Mouse (Mus musculus) CD4-positive, CD25-positive, alpha-beta regulatory T cell, adult 2 months (primary cell): Measurements from ENCODE around the gene Rpusd1.
A peak's percentile ranks its signal among the peaks of the same experiment; 100 is the strongest.
"Not testable (repeated sequence)": the region's sequence is repeated elsewhere in the genome, so short reads cannot be mapped to it uniquely, and the experiment has no call there.

Experiments
- DNase-seq: peaks from one replicate; pipeline ENCODE4 v3.0.0-alpha.2; 2012; ENCODE audit warnings: low read depth, low spot score

Gene Rpusd1

DNA sequence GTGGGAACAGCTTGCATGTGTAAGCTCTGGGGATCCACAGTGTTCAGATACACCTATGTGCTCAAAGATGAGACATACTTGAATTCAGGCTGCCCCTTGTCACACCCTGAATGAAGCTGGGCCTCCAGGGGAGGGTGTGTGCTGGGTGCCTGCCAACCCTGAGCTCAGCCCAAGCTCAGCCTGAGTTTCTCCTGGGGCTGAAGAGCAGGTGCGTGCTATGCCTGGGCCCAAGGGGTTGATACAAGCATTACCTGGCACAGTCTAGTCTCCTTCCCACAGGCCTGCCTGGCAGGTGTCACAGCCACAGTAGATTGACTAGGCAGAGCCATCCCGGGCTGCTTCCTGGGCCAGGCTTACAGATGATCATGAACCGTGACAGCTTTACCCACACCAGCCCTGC lies 8.3 kb downstream of the Rpusd1 start, which contains the start of gene Mslnl:
Mslnl (plus strand) TSS at position 298 of the 400 bp plus-strand sequence.
- no peak for DNase-seq

DNA sequence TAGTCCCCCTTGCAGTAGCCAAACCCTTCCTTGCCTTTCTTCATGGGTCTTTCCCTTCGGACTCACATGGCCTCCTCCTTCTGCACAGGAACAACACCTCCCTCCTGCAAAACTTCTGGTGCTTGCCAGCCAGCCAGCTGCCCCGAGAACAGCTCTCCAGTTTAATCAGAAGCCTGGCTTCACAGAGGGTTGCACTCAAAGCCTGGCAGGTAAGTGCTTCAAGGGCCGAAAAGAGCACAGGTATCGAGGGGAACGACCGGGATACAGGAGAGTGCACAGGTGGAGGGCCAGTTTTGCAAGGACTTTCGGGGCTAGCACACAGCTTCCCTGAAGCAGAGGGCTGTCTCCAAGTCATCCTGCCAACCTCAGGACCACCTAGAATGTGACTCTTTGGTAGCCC lies 11.4 kb downstream of the Rpusd1 start:
- DNase-seq: no peak

DNA sequence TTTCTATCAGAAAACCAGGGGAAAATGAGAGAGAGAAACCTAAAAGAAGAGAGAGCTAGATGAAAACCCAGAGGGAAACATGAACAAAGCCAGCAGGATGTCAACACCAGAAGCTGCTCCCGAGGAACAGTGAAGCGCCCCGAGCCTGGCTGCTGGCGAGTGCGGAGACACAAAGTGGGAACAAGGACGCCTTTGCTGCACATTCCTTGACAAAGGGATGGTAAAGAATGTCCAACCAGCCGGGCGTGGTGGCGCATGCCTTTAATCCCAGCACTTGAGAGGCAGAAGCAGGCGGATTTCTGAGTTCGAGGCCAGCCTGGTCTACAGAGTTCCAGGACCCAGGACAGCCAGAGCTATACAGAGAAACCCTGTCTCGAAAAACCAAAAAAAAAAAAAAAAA lies 14.0 kb downstream of the Rpusd1 start:
- DNase-seq: not testable (repeated sequence)

DNA sequence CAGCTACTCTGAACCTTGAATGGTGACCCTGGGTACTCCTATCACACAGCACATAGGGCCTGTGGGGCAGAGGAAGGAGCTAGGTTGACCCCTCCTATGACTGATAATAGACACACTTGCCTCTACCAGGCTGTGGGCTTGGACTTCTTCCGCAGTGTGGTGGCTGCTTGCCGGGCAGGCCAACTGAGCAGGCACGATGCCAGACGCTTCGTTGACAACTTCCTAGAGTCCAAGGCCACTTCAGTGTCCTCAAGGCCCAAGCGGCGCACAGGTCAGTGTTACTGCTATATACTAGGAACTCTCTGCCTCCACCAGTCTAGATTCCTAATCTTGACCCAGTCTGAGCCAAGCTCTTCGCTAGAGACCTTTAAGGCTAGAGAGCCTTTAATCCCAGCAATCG lies 16.4 kb downstream of the Rpusd1 start:
- DNase-seq: no peak

DNA sequence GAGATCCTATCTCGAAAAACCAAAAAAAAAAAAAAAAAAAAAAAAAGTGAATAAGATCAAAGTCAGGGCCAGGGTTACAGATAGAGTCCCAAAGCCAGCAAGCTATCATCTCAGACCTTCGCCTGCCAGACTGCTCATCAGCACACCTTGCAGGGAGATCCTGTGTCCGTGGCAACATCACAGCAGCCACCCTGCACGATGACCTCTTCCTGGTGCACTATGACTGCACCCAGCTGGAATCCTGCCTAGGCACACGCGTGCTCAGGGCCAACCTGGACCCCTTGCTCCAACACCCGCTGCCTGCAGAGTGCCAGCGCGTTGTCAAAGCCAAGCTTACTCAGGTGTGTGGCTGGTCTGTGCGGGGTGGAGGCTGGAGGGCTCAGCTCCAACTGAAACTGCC lies 16.8 kb downstream of the Rpusd1 start:
- DNase-seq: no peak

DNA sequence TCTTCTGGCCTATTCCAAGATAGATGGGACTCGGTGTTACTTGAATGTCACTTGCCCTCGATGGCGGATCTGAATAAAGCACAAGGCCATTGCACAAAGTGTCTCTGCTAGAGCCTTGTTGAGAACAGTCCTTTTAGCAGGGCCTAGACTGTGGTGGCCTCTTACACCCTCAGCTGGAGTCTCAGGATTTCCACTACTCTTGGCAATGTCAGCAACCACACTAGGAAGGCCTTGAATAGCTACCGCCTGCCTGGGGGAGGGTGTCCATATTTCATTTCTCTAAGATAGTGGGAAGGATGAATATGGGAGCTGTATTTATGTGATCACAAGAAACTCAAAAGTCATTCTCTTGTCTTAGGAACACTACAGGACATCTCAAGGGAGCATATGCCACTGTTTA lies 20.8 kb downstream of the Rpusd1 start:
- DNase-seq: no peak

DNA sequence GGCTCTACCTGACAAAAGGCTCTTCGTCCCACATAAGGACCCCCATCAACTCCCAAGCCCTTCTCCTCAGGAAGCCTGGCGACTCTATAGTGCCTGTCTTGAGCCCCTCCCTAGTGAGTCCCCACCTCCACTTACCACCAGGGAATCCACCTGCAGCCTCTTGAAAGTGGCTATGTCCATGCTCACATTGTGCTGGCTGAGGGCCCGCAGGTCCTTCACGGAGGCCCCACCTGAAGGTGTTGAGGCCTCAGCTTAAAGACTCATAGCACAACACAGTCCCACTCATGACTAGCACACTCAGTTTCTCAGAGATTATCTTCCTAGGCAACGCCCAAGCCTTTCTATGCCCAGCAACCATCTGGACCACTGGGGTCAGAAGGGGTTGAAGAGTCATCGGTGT lies 21.8 kb downstream of the Rpusd1 start:
- no peak for DNase-seq

DNA sequence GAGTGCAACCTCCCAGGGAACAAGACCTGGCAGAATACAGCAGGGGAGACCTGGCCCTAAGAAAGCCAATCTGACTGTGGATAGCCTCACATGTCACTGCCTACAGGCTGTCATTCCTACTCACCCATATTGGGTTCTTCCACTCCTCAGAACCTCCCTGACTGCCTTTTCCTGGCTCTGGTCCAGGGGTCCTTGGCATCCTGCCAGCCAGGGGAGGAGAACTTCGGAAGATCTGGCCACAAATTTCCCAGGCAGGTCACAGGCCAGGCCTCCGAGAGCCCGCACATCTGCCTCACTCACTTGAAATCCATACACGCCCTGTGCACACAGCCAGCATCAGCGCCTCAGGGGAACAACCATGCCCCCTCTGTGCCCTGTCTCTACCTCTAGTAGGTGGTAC lies 24.0 kb downstream of the Rpusd1 start:
- DNase-seq: no peak

DNA sequence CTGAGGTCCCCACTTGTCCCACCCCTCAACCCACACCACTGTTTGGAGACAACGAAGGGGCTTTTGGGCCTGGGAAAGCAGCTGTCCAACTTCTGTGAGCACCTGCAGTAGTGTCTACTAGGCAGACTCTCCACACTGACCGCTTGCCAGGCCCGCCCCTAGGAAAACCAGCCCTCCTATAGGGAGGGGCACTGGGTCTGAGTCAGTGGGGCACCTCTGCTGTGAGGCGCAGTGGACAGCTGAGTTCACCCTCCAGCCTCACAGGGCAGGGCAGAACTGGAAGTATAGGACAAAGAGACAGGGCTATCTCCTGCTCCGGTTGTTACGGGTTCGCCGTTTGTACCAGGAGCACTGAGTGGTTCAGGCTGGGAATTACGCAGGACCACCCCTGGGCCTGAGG lies 26.8 kb downstream of the Rpusd1 start, which contains the start of gene Msln:
Msln (minus strand) TSS at position 138 of the 400 bp plus-strand sequence.
- no peak for DNase-seq

DNA sequence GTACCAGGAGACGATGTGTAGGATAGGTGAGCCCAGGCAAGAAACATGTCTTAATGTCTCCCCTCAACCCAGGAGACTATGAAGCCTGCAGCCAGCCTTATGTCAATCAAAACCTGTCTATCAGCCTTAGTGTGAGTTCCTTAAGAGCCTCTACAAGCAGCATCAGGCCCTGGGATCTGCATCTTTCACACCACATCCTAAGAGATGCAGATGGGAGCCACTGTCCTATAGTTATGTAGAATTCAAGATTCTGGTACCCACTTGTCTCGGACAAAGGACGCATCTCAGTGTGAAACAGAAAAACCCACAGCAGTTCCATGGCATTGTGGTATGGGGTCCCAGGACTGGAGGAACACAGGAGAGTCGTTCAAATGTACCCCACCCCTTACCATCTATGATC lies 27.6 kb downstream of the Rpusd1 start:
- no peak for DNase-seq

DNA sequence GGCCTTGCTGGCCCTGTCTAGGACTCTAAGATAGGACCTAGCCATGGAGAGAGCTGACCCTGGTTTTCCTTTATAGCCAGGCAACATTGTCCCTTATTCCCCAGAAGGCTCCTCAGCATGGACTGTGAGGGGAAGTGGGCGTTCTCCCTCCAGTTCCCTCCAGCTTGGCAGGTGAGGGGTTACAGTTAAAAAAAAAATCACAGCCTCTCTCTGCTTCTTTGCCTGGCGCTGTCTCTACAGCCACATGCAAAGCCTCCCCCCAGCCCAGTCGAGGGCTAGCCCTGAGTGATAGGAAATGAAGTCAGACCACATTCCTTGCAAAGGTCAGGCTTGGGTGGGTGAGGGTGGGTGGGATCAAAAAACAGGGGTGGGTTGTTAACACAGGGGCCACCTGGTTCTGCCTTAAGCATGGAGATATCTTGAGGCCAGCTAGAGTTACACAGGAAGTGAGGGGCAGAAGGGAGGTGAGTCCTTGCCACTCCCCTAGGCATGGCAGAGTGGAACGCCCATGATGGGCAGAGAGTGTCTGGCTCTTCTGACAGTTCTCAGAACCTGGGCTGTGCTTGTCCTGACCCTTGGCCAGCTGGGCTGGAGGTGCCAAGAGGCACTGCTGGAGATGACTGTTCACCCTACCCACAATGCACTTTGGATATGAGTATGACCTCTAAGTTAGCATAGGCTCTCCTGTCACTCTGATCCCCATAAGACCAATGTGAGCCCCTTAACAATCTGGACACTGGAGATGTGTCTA lies 28.3 kb downstream of the Rpusd1 start:
- no peak for DNase-seq

DNA sequence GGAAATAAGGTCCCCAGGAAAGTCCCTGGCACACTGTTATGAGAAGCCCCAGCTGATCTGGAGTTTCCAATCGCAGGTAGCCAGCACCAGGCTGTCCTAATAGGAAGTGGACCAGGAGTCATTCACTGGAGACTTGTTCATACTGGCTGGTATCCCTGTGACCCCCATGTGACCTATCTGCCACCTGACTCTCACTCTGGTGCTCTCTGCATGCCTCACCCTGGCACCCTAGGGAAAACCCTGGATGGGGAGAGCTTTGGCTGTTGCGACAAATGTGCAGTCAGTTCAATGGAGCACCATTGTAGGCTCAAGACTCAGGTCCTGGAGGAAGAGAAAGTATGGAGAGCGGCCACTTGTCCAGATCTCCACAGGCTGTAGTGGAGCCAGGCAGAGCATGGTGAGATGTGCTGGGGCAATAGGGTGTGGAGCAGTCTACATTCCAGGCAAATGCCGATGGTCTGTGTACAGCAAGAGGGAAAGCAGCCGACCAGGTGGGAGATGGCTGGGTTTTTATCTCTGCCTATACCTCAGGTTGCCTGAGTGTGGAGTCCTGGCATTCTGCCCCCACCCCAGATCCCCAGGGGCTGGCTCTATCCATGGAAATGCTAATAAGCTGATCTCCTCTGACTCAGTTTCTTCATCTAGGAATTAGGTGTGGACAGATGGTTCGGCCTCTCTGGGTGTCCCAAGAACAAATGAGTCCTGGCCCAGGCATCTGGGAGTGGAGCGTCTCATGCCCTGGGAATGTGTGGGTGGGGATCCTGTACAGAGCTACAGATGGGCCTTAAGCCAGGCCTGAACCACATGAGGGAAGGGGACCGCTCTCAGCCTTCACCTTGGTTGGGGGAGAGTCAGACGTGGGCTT lies 29.1 kb downstream of the Rpusd1 start:
- no peak for DNase-seq

DNA sequence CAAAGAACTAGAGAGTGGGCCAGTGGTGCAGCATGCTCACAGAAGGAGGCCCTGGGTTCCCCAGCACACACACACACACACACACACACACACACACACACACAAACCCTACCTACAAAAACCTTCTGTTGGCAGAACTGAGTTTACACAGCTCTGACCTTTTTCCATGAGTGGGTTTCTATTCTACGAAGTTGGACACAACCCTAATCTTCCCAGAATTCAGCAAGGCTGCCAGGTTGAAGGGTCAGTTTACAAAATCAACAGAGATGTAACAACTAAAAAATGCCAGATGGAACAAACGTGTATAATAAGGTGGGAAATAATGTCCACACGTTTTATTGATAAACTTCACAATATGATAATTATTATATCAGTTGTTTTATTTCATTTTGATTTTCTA lies 30.2 kb downstream of the Rpusd1 start:
- DNase-seq: no peak

DNA sequence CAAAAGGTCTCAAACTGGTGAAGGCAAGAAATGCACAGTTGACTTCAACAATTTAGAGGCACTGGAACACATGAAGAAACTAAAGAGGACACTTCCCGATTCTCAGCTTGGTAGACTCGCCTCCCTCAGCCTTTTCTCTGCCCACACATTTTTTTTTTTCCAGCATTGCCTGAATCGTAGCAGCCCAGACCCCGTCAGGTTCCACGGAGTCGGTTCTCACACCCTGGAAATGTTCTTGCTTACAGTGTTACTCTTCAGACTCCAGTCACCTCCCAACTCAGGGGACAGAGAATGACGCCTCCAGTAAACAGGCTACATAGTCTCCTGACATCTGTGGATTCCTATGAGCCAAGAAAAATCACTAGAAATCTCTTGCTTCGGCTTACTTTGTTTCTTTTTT lies 32.7 kb downstream of the Rpusd1 start:
- no peak for DNase-seq

DNA sequence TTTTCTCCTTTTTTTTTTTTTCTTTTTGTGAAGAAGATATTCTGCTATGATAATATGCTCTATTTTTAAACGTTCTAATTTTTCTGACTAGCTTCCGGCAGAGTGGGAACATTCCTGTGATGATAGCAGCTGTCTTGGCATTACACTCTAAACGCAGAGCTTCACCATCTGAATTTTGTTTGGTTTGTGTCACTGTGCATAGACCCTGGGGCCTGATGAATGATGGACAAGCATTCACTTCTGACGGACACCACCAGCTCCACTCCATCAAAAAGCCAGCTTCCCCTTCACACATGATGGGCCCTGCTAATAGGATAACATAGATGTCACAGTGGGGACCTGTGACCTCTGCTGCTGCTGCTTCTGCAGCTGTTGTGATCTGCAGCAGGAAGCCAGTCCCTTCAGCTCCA lies 34.1 kb downstream of the Rpusd1 start:
- DNase-seq: no peak

DNA sequence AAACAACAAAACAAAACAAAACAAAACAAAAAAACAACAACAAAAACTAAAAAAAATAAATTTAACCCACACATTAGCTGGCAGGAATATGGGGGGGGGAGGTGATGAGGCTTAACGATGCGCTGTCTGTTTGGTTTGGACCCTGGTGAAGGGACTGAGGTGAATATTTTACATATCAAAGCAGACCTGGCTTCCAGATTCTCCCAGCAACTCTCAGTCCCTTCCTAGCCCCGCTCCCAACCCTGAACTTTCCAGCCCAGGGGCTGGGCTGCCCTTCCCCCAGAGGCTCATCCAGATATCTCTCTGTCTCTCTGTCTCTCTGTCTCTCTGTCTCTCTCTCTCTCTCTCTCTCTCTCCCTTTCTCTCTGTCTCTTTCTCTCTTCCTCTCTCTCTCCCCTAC lies 35.1 kb downstream of the Rpusd1 start:
- no peak for DNase-seq

DNA sequence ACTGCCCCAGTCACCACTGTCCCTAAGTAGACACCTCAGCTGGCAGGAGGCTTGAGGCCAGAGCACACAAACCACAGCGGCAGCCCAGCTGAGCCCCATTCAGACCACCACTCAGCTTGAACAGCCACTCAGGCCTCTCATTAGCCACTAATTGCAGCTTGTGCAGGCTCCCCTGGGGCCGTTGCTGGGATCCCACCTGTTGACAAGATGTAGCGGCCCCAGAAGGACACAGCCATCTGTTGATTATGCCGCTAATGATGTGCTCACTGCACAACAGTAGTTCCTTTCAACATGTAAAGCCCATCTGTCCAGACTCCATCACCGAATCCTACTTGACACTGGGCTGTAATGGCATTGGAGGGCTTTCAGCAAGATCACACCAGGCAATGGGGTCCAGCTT lies 38.4 kb downstream of the Rpusd1 start:
- no peak for DNase-seq

DNA sequence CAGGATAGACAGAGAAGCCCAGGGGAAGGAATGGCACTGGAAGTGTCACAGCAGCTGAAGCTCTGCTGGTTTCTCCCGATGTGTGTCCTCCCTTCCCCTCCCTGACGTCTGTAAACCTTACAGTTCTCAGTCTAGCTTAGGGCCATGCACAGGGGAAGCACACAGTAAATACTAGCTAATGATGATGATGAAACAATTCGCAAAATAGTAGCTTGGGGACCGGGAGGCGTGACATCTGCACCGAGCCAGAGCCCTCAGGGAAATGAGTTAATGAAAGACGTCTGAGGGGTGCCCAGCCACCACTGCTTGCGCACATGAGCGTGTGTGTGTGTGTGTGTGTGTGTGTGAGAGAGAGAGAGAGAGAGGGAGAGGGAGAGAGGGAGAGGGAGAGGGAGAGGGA lies 41.9 kb downstream of the Rpusd1 start:
- DNase-seq: no peak

DNA sequence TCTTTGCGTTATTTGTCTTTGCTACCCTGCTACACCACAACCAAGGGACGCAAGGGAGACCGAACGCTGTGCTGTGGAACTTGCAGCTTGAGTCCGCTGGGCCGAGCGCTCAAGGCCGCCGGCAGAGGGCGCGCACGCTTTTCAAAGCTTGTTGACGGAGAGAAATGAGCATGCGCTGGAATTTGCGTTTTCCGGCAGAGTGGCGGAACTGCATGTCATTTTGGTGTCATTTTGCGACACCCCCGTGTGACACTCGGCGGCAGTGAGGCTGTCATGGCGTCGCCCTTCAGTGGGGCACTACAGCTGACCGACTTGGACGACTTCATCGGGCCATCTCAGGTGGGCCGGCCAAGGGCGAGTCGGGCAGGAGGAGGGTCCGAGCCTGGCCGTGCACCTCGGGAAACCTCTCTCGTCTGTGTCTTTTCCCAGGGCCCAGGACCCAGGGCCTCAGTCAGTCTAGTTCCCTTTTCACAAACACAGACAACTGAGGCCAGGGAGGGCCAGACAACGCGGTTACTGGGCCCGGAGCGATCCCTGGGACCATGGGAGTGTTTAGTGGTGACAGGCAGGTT lies 46.2 kb downstream of the Rpusd1 start, which contains the start of gene Narfl:
Narfl (plus strand) TSS at position 228 of the 572 bp plus-strand sequence.
- peak; percentile 99 for DNase-seq

DNA sequence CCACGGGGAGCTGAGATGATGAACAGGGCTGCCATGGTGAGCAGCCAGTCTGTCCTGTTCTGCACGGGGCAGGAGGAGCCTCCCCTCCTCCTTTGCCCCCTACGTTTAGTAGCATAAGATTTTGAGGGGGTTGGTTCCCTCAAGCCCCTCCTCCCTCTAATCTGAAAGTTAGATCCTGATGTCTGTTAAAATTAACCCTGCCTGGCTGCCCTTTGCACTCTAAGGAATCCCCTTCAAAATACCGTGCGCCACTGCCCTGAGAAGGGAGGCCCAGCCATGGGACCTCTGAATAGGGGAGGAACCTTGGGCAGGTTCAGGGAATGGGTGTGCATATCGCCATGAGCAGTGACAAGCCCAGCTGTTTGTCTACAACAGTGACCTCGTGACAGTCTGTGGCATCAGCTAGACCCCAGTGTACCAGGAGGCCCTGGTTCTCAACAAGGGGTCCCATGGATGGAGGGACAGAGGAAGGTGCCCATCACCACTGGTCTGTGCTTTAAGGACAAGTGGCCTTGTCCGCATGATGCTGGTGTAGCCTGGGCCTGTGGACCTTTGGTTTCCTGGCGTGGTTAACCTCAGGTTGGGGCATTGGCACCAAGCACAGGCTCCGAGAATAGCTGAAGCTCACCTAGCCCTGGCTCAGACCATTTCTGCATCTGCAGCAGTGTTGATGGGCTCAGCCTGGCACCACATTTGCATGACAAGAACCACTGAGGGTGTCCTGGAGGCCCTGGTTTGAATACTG lies 48.0 kb downstream of the Rpusd1 start:
- no peak for DNase-seq

DNA sequence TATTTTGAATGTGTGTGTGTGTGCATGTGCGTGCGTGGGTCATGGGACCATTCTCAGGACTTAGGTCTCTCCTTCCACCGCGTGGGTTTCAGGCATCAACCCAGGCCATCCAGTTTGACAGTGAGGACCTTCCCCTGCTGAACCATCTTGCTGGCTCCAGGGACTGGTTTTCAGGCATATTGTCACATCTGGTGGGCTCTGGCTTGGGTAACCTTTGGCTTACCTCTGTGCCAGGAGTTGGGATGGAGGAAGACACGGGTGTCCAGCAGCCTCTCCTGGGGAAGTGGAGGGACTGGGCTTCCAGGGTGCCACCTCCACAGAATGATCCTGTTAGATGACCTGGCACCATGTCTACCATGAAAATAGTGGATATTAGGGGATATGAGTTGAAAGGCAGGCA lies 50.5 kb downstream of the Rpusd1 start:
- no peak for DNase-seq
